Mouse (Mus musculus) bone marrow, adult 2 months (tissue): ENCODE measurements around the gene Rcbtb2.

Source experiments
- CTCF ChIP-seq: fragments of 200-500 bp; IDR thresholded peaks from 2 replicates; pipeline ENCODE4 v1.5.1; 2011; ENCODE audit warnings: low read length, control low read depth; ENCODE audit not compliant: control insufficient read depth, insufficient read depth
- POLR2A ChIP-seq: fragments of 200-500 bp; IDR thresholded peaks from 2 replicates; pipeline ENCODE4 v1.6.1; 2011; ENCODE audit warnings: low read depth, mild to moderate bottlenecking, control low read depth, low read length, borderline replicate concordance; ENCODE audit not compliant: control insufficient read depth

GRCm38 (mm10) chr14:73123786-73124185 lies 949 bp downstream of the Rcbtb2 start:
- no peak for TF ChIP-seq CTCF
- TF ChIP-seq POLR2A = no peak
